Mouse (Mus musculus): ENCODE data around the gene Cdk5r2. TPM values are rescaled to one million over a fixed set of nuclear protein-coding genes. Genes with fewer than 3 reads are reported as not detected.
A peak's percentile ranks its signal among the peaks of the same experiment; 100 is the strongest.
"Not testable (repeated sequence)": the region's sequence is repeated elsewhere in the genome, so short reads cannot be mapped to it uniquely, and the experiment has no call there.

Cdk5r2 gene
- 0.03 and 0.13 TPM in 2 replicates for polyA plus RNA-seq (2012; rRNA removed)

DNA sequence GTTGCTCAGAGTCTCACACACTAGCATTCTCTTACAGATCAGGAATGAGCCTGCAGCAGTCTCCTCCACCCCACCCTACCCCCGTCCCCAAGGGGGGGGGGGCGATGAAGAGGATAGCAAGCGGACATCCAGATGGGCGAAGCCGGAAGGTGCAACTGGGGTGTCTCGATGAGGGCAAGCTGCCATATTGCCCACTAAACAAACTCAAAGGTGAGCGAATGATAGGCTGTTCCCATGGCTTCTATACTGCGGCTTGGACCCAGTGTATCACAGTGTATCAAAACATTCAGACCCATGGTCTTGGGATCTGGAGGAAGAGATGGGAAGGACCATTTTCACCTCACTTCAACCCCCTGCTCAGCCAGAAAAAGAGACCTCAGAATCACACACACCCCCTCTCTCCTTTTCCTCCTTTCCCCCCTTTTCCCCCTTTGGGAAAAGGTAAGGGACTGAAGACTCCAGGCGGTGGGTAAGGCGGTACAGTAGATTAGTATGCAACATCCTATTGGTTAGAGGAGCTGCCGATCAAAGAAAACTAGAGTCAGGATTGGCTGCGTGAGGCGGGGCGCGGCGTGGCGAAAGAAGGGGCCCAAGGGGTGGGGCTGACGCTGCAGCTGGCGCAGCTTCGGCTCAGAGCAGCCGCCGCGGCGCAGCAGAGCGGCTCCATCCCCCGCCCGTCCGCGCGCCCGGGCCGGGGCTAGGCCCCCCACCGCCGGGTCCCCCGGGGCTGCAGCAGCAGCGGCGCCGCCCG lies at the start of gene Cdk5r2:
Gene Cdk5r2, plus strand, starts transcription at position 629 of the 751 bp plus-strand sequence.
- peak; percentile 51 for DNase-seq (ENCODE audit: low spot score)

GRCm38 (mm10) chr1:74805340-74805835 lies 49.3 kb upstream of the Cdk5r2 start:
- DNase-seq (ENCODE audit: low spot score) = no peak

- no peak for DNase-seq (ENCODE audit: low spot score)
These were observed 48.9 kb upstream of the Cdk5r2 start for GRCm38 (mm10) chr1:74805843-74806242.

DNA sequence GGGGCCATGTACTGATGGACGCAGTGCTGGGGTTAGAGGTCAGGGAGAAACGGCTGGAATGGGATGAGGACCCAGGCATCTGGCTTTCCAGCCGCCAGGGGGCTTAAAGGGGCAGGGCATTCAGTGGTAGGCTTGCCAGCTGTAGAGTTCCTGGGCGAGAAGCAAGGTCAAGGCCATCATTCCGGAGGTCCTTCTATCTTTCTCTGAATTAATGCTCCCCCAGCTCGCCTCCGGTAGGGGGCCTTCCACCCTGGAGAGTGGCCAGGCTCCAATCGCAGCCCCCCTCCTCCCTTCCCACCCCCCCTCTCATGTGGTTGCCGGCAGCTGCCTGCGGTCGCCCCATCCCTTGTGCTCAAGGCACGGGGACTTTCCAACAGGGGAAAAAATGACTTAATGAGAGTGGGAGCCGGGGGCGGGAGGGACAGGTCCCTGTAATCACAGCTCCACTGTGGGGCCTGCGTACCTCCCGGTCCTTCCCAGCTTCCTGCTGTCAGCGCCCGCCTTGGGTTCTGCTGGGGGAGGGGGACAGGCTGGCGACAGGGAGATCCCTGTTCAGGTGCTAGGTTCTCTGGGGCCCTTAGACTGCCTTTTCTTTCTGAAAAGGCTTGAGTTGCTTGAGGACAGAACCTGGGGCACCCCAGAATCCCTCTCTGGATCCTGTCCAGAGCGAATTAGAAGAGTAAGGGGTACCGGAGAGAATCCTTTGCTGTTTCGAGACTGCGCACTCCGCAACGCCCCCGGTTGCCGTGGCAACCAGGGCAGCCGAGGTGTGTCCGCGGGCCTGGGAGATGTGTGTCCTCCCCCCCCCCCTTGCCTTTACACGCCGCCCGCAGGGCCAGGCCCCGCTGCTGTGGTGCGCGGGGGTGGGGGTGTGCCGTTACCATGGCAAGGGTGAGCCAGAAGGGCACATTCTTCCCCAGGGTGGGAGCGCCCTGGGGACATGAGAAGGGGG lies 48.1 kb upstream of the Cdk5r2 start:
- DNase-seq (ENCODE audit: low spot score) = no peak

- DNase-seq (ENCODE audit: low spot score) = no peak
These were observed 47.1 kb upstream of the Cdk5r2 start for GRCm38 (mm10) chr1:74807551-74808071.

DNA sequence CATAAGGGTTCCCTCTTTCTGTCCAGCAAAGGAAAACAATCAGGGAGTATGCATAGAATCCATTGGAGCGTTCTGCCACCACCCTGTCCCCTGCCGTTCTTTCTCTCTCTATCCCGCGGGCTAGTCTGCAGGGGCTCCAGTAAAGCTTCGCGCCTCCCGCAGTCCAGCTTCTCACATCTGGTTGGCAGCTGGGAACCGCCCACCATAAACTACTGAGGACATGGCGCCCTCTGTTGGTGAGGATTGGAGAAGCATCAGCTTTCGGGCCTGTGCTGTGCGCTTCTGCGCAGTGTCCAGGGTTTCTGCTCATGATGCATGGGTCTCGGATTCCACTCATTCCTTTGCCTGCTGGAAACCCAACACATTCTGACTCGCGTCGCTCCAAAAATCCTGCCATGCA lies 46.7 kb upstream of the Cdk5r2 start:
- peak; percentile 80 for DNase-seq (ENCODE audit: low spot score)

DNA sequence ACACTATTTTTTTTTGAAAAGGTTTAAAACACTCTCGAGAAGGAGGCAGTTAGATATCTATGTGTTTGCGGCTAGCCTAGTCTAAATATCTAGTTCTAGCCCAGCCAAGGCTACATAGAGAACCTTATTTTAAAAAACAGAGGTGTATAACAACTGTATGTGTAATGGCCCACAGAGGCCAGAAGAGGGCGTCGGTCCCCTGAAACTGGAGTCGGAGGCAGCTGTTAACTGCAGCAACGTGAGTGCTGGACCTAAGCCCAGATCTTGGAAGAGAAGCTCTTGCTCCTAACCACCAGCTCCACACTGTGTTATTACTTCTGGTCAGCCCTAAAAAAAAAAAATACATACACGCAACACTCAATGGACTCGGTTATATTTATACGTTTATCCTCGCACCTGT lies 45.7 kb upstream of the Cdk5r2 start:
- DNase-seq (ENCODE audit: low spot score) = no peak

- no peak for DNase-seq (ENCODE audit: low spot score)
These were observed 39.6 kb upstream of the Cdk5r2 start for GRCm38 (mm10) chr1:74814931-74815647.

DNA sequence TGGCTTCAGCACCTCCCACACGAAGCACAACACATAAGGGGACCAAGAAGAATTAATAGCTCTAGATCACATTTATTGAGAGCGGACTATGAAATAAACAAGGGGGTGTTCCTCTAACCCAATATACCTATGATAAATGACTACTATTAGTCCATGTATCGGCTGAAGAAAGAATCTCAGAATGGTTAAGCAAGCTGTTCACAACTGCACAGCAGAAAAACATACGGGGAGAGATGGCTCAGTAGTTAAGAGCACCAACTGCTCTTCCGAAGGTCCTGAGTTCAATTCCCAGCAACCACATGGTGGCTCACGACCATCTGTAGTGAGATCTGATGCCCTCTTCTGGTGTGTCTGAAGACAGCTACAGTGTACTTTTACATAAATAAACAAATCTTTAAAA lies 38.8 kb upstream of the Cdk5r2 start:
- DNase-seq (ENCODE audit: low spot score) = not testable (repeated sequence)

- DNase-seq (ENCODE audit: low spot score) = peak; percentile 78
These were observed 38.0 kb upstream of the Cdk5r2 start for GRCm38 (mm10) chr1:74816612-74817199.

GRCm38 (mm10) chr1:74817219-74817618 lies 37.5 kb upstream of the Cdk5r2 start:
- DNase-seq (ENCODE audit: low spot score) = no peak

GRCm38 (mm10) chr1:74818509-74818908 lies 36.2 kb upstream of the Cdk5r2 start:
- DNase-seq (ENCODE audit: low spot score) = no peak

GRCm38 (mm10) chr1:74823598-74823997 lies 31.1 kb upstream of the Cdk5r2 start:
- DNase-seq (ENCODE audit: low spot score) = not testable (repeated sequence)

GRCm38 (mm10) chr1:74824518-74825302 lies 30.0 kb upstream of the Cdk5r2 start:
- no peak for DNase-seq (ENCODE audit: low spot score)

DNA sequence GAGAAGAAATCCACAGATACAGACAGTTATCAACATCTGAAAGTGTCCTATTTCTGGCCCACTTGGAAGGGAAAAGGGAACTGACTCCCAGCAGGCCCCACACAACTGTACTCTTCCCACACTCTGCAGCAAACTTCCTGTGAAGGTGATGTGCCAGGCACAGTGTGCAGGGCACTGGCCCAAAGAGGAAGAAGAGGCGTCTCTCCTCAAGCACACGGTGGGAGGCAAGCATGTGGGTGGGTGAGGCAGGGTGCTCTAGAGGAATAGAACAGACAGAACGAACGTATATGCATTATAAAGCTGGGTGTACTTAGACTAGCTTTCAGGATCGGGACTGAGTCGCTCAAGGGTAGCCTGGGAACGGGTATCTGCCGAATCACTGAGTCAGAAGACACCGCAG lies 24.7 kb upstream of the Cdk5r2 start:
- DNase-seq (ENCODE audit: low spot score) = no peak

- DNase-seq (ENCODE audit: low spot score) = no peak
These were observed 21.5 kb upstream of the Cdk5r2 start for GRCm38 (mm10) chr1:74833255-74833654.

- no peak for DNase-seq (ENCODE audit: low spot score)
These were observed 11.6 kb upstream of the Cdk5r2 start for GRCm38 (mm10) chr1:74843090-74843489.

DNA sequence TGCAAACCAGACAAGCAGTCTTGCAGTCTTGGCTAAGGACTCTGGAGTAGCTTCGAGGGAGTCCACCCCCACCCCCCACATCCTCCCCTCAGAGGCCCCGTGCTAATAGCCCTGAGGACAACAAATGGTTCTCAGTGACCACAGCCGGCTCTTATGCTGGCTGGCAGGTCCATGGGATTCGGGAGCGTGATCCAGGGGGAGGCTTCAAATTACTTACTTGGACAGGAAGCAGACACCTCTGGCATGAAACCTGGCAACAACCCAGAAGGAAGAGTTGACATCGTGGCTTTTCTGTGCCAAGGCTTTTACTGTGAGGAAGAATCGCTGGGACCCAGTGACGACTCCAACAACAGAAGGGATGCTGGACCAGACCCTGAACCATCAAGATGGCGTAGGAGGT lies 8.4 kb upstream of the Cdk5r2 start:
- no peak for DNase-seq (ENCODE audit: low spot score)

GRCm38 (mm10) chr1:74848946-74849345 lies 5.8 kb upstream of the Cdk5r2 start:
- DNase-seq (ENCODE audit: low spot score) = no peak

GRCm38 (mm10) chr1:74850251-74850650 lies 4.5 kb upstream of the Cdk5r2 start:
- DNase-seq (ENCODE audit: low spot score) = no peak

Data from urinary bladder, adult 2 months (tissue).